Mouse (Mus musculus): ENCODE measurements around the gene Ntn4.

Gene Ntn4

DNA sequence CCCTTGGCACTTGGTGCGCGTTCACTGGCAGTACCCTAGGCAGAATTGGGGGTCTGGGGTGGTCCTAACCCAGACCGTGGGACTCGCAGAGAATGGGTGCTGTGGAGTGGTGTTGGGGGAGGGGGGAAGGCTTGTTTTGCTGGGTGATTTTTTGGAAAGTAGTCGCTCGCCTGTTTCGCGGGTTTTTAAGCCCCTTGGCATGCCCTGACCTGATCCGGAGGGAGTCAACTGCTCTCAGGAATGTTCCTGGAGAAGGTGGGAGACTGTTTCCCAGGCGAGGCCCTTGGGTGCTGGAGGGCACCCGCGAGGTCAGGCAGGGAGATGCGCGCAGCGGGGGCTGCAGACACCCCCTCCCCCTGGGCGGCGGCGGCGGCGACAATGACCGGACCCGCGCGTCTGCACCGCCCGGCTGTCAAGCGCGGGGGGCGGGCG, at the start of gene Ntn4:
Gene Ntn4 (plus strand): TSS at position 161 of the 432 bp plus-strand sequence.
- no peak for DNase-seq (ENCODE audit: low spot score)

- no peak for DNase-seq (ENCODE audit: low spot score)
Observed at GRCm38 (mm10) chr10:93592456-93592855, 48.0 kb upstream of the Ntn4 start.

- peak; percentile 92 for DNase-seq (ENCODE audit: low spot score)
Observed at GRCm38 (mm10) chr10:93594022-93594482, 46.4 kb upstream of the Ntn4 start.

DNA sequence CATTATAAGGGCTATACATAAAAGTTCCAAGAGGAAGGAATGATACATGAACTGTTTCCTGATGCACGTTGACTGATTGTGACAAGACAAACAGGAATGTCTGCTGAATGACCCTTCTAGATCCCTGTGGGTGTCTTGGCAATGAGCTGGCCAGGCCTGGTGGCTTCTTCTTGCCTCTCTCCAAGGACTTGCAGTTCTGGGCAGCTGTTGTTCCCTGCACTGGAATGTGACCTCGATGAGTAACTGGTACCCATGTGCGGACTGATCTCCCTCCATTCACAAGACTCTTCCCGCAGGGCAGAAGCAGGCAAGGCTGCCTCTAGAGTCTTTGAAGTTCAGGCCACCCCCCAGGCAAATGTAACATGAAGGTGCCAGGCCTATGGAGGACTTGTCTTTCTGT, 44.6 kb upstream of the Ntn4 start:
- DNase-seq (ENCODE audit: low spot score) = no peak

DNA sequence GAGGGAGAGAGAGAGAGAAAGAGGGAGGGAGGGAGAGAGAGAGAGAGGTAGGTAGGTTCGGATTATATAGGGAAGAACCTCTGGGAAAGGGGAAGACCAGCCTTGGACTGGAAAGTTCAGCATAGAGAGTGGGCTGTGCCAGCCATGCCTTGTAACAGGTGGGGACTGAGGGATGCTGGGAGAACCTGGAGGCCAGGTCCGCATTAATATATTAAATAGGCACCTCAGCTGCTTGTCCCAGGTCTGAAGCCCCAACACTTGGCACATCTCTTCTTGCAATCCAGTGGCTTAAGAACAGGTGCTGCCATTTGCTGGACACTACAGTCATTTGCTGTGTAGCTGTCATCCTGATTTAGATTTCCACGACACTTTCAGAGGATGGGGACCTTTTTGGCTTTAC, 43.8 kb upstream of the Ntn4 start:
- no peak for DNase-seq (ENCODE audit: low spot score)

- DNase-seq (ENCODE audit: low spot score) = no peak
Observed at GRCm38 (mm10) chr10:93602309-93602708, 38.2 kb upstream of the Ntn4 start.

DNA sequence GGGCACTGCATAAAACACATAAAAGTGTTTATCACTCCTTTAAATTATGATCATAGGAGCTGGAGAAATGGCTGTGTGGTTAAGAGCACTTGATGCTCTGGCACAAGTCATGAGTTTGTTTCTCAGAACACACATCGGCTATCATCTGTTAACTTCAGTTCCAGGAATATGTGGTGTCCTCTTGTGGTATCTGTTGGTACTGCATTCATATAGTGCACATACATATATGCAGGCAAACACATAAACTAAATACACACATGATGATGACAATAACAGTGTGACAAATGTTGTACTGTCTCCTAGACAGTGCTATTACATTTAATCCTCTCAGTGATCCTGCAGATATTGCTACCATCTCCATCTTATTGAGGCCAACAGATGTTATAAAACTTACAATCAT, 37.2 kb upstream of the Ntn4 start:
- DNase-seq (ENCODE audit: low spot score) = no peak

DNA sequence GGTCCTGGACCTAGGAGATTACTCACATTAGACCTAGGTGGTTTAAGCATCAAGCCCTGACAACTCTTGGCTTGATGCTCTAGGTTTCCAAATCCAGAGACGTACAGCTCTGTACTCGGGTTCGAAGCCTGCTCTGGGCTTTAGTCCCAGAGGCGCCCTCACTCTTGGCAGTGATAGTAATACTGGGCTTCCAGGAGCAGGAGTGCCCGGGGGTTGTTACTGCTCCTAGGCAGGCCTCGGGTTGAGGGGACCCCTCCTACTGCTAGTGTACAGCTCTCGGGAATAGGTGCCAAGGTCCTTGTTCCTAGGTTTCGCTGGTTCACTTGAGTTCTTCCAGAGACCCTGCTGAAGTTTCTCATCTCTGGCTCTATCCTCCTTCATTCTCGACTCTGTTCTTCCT, 34.2 kb upstream of the Ntn4 start:
- no peak for DNase-seq (ENCODE audit: low spot score)

GRCm38 (mm10) chr10:93608051-93608450, 32.4 kb upstream of the Ntn4 start:
- no peak for DNase-seq (ENCODE audit: low spot score)

- no peak for DNase-seq (ENCODE audit: low spot score)
Observed at GRCm38 (mm10) chr10:93609236-93609635, 31.2 kb upstream of the Ntn4 start.

- DNase-seq (ENCODE audit: low spot score) = no peak
Observed at GRCm38 (mm10) chr10:93610896-93611295, 29.6 kb upstream of the Ntn4 start.

DNA sequence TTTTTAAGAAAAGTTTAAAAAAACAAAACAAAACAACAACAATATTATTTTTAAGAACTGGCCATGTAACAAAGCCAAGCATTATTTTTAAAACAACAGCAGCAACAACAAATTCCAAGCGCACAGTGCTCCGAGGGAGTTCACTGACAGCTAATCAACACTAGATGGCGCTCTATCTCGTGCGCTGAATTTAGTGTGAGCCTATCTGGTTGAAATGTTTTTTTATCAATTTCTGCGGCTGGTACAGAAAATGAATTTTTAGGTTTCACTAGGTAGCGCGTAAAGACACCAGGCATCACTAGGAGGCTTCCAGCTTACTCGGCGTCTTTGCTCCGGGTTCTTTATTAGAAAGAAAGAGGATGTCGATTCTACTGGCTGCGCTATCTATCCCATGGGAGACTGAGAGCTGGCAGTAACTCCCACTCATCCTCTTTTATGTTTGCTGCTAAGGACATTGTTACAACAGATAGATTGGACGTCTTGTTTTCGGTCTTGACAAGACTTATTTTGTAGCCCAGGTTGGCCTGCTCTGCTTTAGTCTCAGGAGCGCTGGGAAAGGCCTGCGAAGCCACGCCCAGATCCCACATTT, 29.0 kb upstream of the Ntn4 start:
- peak; percentile 42 for DNase-seq (ENCODE audit: low spot score)

DNA sequence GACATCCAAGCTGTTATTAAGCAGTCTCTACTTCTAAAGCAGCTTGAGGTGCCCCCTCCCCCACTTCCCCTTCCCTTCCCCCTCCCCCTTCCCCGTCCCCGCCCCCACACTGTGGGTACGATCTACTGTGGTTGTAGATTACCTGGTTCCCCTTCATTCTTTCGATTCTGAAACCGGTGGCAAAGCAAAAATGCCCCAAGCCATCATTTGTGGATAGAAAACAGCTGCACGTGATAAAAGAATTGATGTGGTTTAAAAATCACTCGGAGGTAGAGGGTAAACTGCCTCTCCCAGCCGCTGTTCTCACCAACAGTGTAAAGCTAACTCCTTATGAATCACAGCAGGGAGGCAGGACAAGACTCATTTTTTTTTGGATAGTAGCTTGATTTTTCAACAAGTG, 25.6 kb upstream of the Ntn4 start:
- no peak for DNase-seq (ENCODE audit: low spot score)

GRCm38 (mm10) chr10:93620438-93621179, 19.9 kb upstream of the Ntn4 start:
- DNase-seq (ENCODE audit: low spot score) = no peak

DNA sequence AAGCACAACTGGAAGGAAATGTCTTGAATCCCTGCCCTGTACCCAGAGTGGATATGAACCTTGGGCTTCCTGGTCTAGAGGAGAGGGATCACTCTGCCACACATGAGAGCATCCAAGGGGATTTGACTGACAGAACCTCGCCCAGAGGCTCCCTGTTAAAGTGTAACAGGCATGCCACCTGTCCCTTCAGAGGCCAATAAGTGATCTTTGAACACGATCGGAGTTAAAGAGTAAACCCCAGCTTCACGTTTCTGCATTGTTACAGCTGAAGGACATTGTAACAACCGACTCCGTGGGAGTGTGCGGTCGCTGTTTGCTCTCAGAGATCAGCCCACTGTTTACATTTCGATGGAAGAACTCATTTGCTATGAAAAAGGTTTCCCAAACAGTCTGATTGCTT, 16.8 kb upstream of the Ntn4 start:
- no peak for DNase-seq (ENCODE audit: low spot score)

GRCm38 (mm10) chr10:93624151-93624550, 16.3 kb upstream of the Ntn4 start:
- no peak for DNase-seq (ENCODE audit: low spot score)

GRCm38 (mm10) chr10:93630310-93630709, 10.2 kb upstream of the Ntn4 start:
- DNase-seq (ENCODE audit: low spot score) = no peak

DNA sequence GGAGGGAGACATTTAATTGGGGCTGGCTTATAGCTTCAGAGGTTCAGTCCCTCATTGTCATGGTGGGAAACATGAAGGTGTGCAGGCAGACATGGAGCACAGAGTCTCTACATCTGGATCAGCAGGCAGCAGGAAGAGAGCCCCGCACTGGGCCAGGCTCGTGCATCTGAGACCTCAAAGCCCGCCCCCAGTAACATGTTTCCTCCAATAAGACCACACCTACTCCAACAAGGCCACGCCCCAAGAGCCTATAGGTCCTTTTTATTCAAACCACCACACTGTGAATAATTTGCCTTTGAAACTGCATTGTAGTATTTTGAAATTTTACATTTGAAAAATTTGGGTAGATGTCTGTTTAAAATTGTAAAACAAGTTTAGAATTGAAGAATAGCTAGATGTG, 8.4 kb upstream of the Ntn4 start:
- no peak for DNase-seq (ENCODE audit: low spot score)

DNA sequence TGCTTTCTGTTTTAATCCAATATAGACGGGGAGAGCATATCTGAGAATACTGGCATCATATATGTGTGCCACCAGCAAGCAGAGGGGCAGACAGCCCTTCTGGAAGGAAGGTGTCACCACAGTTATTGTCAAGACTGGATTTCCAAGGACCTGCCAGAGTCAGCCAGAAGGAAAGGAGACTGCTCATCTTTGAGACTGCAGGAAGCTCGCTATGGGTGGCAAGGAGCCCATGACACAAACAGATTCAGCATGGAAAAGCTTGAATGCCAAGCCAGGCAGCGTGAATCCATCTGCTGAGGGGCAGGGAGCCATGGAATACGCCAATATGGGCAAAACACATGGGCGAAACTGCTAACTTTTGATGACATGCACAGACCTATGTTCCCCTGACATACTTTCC, 6.9 kb upstream of the Ntn4 start:
- DNase-seq (ENCODE audit: low spot score) = peak; percentile 17

- DNase-seq (ENCODE audit: low spot score) = no peak
Observed at GRCm38 (mm10) chr10:93633971-93634370, 6.5 kb upstream of the Ntn4 start.

- DNase-seq (ENCODE audit: low spot score) = no peak
Observed at GRCm38 (mm10) chr10:93635941-93636340, 4.5 kb upstream of the Ntn4 start.

DNA sequence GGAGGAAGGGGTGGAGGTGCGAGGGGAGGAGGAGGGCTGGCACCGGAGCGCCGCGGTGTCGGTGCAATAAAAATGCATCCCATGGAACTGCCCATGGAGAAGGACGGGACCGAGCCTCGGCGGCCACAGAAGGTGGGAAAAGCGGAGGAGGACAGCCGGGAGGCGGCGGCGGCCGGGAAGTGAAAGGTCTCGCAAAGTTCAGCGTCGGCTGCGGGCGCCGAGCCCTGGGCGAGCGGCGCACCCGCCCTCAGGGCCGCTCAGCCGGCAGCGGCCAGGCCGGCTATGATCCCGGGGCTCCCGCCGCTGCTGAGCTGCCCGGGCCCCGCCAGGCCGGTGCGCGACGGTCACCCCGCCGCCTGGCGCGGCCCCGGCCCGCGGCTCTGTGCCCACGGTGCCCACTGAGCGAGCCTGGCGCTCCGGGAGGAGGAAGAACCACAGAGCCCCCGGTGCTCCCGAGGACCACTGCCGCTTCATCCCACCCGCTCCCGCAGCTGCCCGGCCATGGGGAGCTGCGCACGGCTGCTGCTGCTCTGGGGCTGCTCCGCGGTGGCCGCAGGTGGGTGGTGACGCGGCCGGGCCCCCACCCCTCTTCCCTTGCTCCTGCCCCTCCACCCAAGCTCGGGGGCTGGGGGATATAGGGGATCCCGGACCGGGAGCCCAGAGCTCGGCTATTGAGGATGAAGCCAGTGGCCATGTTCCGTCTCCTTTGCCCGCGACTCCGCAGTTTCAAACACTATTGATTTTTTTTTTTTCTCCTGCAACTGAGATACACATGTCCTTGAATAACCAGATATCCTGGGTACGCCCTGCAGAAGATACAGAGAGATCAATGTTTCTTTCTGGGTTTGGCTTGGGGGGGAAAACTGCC, 706 bp downstream of the Ntn4 start:
- no peak for DNase-seq (ENCODE audit: low spot score)
